Mouse (Mus musculus): ENCODE data around the gene Antxrl. TPM values are rescaled to one million over a fixed set of nuclear protein-coding genes. Genes with fewer than 3 reads are reported as not detected.

Gene Antxrl
- polyA plus RNA-seq, 1 experiment from 2014 or later: not detected

DNA sequence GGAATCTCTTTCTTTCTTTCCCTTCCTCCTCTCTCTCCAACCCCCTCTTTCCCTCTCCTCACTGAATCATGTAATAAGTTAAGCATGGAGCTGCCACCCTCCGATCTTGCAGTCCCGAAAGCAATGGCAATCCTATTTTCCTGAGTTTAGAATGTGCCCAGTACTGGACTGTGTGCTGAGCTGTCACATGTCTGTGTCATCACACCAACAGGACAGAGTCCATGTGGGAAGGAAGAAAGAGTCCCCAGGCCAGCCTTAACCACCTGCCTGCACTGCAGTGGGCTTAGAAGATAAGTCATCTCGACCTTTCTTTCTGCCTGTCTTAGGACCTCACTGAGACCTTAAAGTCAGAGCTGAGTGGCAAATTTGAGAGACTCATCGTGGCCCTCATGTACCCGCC, 39.0 kb downstream of the Antxrl start:
- 81% methylated on average over 5 of the region's 5 CpGs for WGBS
- peak; percentile 81 for ATAC-seq
- H3K36me3 ChIP-seq (ENCODE audit: control insufficient read depth, insufficient read depth, low read length): no peaks in the 10 kb centered on the region

DNA sequence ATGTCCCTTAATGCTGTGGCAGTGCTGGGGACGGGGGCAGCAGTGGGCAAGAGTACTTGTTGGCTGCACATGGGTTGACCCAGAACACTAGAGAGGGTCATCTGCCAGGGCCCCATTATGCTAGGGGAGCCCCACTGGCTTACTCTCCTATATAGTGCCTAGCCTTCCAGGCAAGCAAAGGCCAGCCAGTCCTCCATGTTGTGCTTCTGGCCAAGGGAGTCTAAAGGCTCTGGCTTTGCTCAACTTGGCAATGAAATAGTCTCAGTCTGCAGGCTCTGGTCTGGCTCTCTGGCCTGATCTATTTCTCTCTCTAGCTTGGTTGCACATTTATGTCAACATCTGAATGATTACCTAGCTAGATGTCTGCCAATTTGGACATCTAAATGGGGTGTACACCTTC, 40.3 kb downstream of the Antxrl start:
- H3K4me2 ChIP-seq (ENCODE audit: low read depth, low read length): no peak overlapping the region
- H3K9me3 ChIP-seq (ENCODE audit: control insufficient read depth, low read length): no peaks in the 10 kb centered on the region
- 85% methylated on average over 1 of the region's 1 CpGs for WGBS
- no peak overlapping the region for H3K27ac ChIP-seq (ENCODE audit: low read length)
- H3K4me1 ChIP-seq (ENCODE audit: control insufficient read depth, insufficient read depth, low read length): no peaks in the 10 kb centered on the region
- H3K9ac ChIP-seq (ENCODE audit: low read depth, low read length): no peak overlapping the region
- H3K4me3 ChIP-seq (ENCODE audit: low read length): no peak overlapping the region
- no peaks in the 10 kb centered on the region for H3K36me3 ChIP-seq (ENCODE audit: control insufficient read depth, insufficient read depth, low read length)
- H3K27me3 ChIP-seq (replicated peaks; ENCODE audit: control insufficient read depth, insufficient read depth, low read length): no peaks in the 10 kb centered on the region
- no peak for ATAC-seq

More for the DNA sequence above, 39.0 kb downstream of the Antxrl start:
- Histone ChIP-seq H3K4me1 (ENCODE audit: control insufficient read depth, insufficient read depth, low read length) (no peaks in the 10 kb centered on the region), H3K4me2 (ENCODE audit: low read depth, low read length) (no peak overlapping the region), H3K4me3 (ENCODE audit: low read length) (no peak overlapping the region), H3K27ac (ENCODE audit: low read length) (no peak overlapping the region), H3K9ac (ENCODE audit: low read depth, low read length) (no peak overlapping the region), H3K9me3 (ENCODE audit: control insufficient read depth, low read length) (no peaks in the 10 kb centered on the region), H3K27me3 (replicated peaks; ENCODE audit: control insufficient read depth, insufficient read depth, low read length) (no peaks in the 10 kb centered on the region)

- 73% methylated on average over 5 of the region's 5 CpGs for WGBS
Measured at GRCm38 (mm10) chr14:34096161-34096560, 43.7 kb downstream of the Antxrl start.

GRCm38 (mm10) chr14:34102601-34103000, 50.1 kb downstream of the Antxrl start, which contains the start of gene A630023A22Rik:
Gene A630023A22Rik (minus strand): TSS chr14:34102754.
- no peaks in the 10 kb centered on the region for H3K36me3 ChIP-seq (ENCODE audit: control insufficient read depth, insufficient read depth, low read length)
- H3K9me3 ChIP-seq (ENCODE audit: control insufficient read depth, low read length): no peaks in the 10 kb centered on the region
- H3K27me3 ChIP-seq (replicated peaks; ENCODE audit: control insufficient read depth, insufficient read depth, low read length): no peaks in the 10 kb centered on the region
- no peak for ATAC-seq
- H3K27ac ChIP-seq (ENCODE audit: low read length): no peak within 1 kb of the TSS
- no peak within 1 kb of the TSS for H3K4me2 ChIP-seq (ENCODE audit: low read depth, low read length)
- H3K4me1 ChIP-seq (ENCODE audit: control insufficient read depth, insufficient read depth, low read length): peaks cover 3% of the 10 kb centered on the region; the same call in 1 of the 2 replicates
- H3K9ac ChIP-seq (ENCODE audit: low read depth, low read length): no peak within 1 kb of the TSS
- 64% methylated on average over 5 of the region's 5 CpGs for WGBS
- H3K4me3 ChIP-seq (ENCODE audit: low read length): no peak within 1 kb of the TSS

More at GRCm38 (mm10) chr14:34096161-34096560, 43.7 kb downstream of the Antxrl start:
- Histone ChIP-seq H3K4me2 (ENCODE audit: low read depth, low read length) (no peak overlapping the region), H3K9me3 (ENCODE audit: control insufficient read depth, low read length) (no peaks in the 10 kb centered on the region), H3K27ac (ENCODE audit: low read length) (no peak overlapping the region), H3K27me3 (replicated peaks; ENCODE audit: control insufficient read depth, insufficient read depth, low read length) (no peaks in the 10 kb centered on the region), H3K9ac (ENCODE audit: low read depth, low read length) (no peak overlapping the region), H3K4me3 (ENCODE audit: low read length) (no peak overlapping the region), H3K36me3 (ENCODE audit: control insufficient read depth, insufficient read depth, low read length) (no peaks in the 10 kb centered on the region), H3K4me1 (ENCODE audit: control insufficient read depth, insufficient read depth, low read length) (no peaks in the 10 kb centered on the region)
- no peak for ATAC-seq

DNA sequence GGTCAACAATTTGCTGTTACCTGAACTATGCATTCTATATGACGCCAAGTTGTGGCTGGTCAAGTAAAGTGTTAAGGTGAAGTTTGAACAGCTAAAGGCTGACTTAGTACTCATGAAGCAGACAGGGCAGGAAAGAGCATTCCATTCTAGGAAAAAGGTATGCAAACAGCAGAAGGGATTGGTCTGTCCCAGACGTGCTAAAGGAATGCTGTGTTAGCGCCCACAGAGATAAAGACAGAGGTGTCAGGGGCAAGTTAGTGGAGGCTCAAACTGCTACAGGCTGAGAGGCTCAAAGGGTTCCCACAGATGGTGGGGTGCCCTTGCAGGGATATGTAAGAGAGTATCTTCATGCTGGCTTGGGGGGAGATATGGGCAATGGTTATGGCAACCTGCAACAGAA, 51.3 kb downstream of the Antxrl start:
- H3K36me3 ChIP-seq (ENCODE audit: control insufficient read depth, insufficient read depth, low read length): no peaks in the 10 kb centered on the region
- H3K9me3 ChIP-seq (ENCODE audit: control insufficient read depth, low read length): no peaks in the 10 kb centered on the region
- no peak overlapping the region for H3K27ac ChIP-seq (ENCODE audit: low read length)
- no peak overlapping the region for H3K4me3 ChIP-seq (ENCODE audit: low read length)
- H3K27me3 ChIP-seq (replicated peaks; ENCODE audit: control insufficient read depth, insufficient read depth, low read length): no peaks in the 10 kb centered on the region
- no peak overlapping the region for H3K4me2 ChIP-seq (ENCODE audit: low read depth, low read length)
- H3K4me1 ChIP-seq (ENCODE audit: control insufficient read depth, insufficient read depth, low read length): peaks cover 3% of the 10 kb centered on the region; the same call in 1 of the 2 replicates
- 69% methylated on average over 3 of the region's 3 CpGs for WGBS
- no peak for ATAC-seq
- no peak overlapping the region for H3K9ac ChIP-seq (ENCODE audit: low read depth, low read length)

- Histone ChIP-seq H3K36me3 (ENCODE audit: control insufficient read depth, insufficient read depth, low read length) (no peaks in the 10 kb centered on the region), H3K9me3 (ENCODE audit: control insufficient read depth, low read length) (no peaks in the 10 kb centered on the region), H3K9ac (ENCODE audit: low read depth, low read length) (no peak overlapping the region), H3K4me2 (ENCODE audit: low read depth, low read length) (no peak overlapping the region), H3K4me3 (ENCODE audit: low read length) (no peak overlapping the region), H3K27ac (ENCODE audit: low read length) (no peak overlapping the region), H3K4me1 (ENCODE audit: control insufficient read depth, insufficient read depth, low read length) (peaks cover 3% of the 10 kb centered on the region; the same call in 1 of the 2 replicates), H3K27me3 (replicated peaks; ENCODE audit: control insufficient read depth, insufficient read depth, low read length) (no peaks in the 10 kb centered on the region)
- peak; percentile 55 for ATAC-seq
- 26% methylated on average over 8 of the region's 8 CpGs for WGBS
Measured at GRCm38 (mm10) chr14:34104892-34105291, 52.4 kb downstream of the Antxrl start.

DNA sequence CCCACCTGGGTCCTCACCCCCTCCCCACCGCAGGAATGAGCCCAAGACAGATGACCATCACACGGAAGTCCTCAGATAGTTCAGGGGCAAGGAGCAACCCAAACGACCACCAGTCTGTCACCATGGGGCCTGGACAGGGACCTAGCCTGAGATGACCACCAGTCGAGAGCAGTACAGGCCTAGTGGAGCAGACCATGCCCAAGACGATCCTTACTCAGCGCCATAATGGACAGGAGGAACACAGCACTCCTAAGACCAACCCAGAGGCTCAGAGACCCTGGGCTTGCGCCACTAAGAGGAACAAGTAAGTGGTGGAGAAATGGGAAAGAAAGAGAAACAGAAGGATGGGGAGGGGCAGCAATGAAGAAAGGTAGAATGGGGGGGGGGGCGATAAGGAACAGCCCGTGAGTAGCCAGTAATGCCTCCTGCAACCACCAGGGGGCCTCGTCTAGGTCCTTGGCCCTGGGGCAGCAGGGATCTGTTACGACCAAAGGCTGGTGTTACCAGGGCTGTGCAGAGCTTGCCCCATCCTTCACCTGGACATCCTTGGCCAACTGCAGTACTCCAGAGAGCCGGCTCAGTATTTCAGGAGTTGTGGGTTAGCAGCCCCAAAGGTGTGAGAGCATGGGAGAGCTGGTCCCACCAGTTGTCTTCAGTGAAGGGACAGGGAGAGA, 54.0 kb downstream of the Antxrl start:
- no peaks in the 10 kb centered on the region for H3K27me3 ChIP-seq (replicated peaks; ENCODE audit: control insufficient read depth, insufficient read depth, low read length)
- H3K27ac ChIP-seq (ENCODE audit: low read length): no peak overlapping the region
- no peak overlapping the region for H3K9ac ChIP-seq (ENCODE audit: low read depth, low read length)
- H3K36me3 ChIP-seq (ENCODE audit: control insufficient read depth, insufficient read depth, low read length): no peaks in the 10 kb centered on the region
- H3K4me1 ChIP-seq (ENCODE audit: control insufficient read depth, insufficient read depth, low read length): peaks cover 3% of the 10 kb centered on the region; the same call in 1 of the 2 replicates
- ATAC-seq: peak; percentile 31; the same call in 1 of the 2 replicates
- no peak overlapping the region for H3K4me2 ChIP-seq (ENCODE audit: low read depth, low read length)
- H3K9me3 ChIP-seq (ENCODE audit: control insufficient read depth, low read length): no peaks in the 10 kb centered on the region
- WGBS: 59% methylated on average over 11 of the region's 12 CpGs
- H3K4me3 ChIP-seq (ENCODE audit: low read length): no peak overlapping the region

- no peak for ATAC-seq
- Histone ChIP-seq H3K4me3 (ENCODE audit: low read length) (no peak overlapping the region), H3K27me3 (replicated peaks; ENCODE audit: control insufficient read depth, insufficient read depth, low read length) (no peaks in the 10 kb centered on the region), H3K9ac (ENCODE audit: low read depth, low read length) (no peak overlapping the region), H3K9me3 (ENCODE audit: control insufficient read depth, low read length) (no peaks in the 10 kb centered on the region), H3K4me1 (ENCODE audit: control insufficient read depth, insufficient read depth, low read length) (peaks cover under 1% of the 10 kb centered on the region; the same call in 1 of the 2 replicates), H3K4me2 (ENCODE audit: low read depth, low read length) (no peak overlapping the region), H3K36me3 (ENCODE audit: control insufficient read depth, insufficient read depth, low read length) (no peaks in the 10 kb centered on the region), H3K27ac (ENCODE audit: low read length) (no peak overlapping the region)
- WGBS: 74% methylated on average over 4 of the region's 4 CpGs
Measured at GRCm38 (mm10) chr14:34107594-34107993, 55.1 kb downstream of the Antxrl start.

GRCm38 (mm10) chr14:34114311-34114710, 61.8 kb downstream of the Antxrl start:
- no peak for ATAC-seq
- H3K4me1 ChIP-seq (ENCODE audit: control insufficient read depth, insufficient read depth, low read length): no peaks in the 10 kb centered on the region
- no peak overlapping the region for H3K4me3 ChIP-seq (ENCODE audit: low read length)
- H3K9ac ChIP-seq (ENCODE audit: low read depth, low read length): no peak overlapping the region
- no peaks in the 10 kb centered on the region for H3K36me3 ChIP-seq (ENCODE audit: control insufficient read depth, insufficient read depth, low read length)
- H3K4me2 ChIP-seq (ENCODE audit: low read depth, low read length): no peak overlapping the region
- H3K27me3 ChIP-seq (replicated peaks; ENCODE audit: control insufficient read depth, insufficient read depth, low read length): no peaks in the 10 kb centered on the region
- H3K27ac ChIP-seq (ENCODE audit: low read length): no peak overlapping the region
- H3K9me3 ChIP-seq (ENCODE audit: control insufficient read depth, low read length): no peaks in the 10 kb centered on the region
- WGBS: 86% methylated on average over 4 of the region's 4 CpGs
